Mouse (Mus musculus) T-cell, adult 2 months (primary cell): ENCODE results near the gene Vamp8.

Source experiments
- DNase-seq: peaks from one replicate; pipeline ENCODE4 v3.0.0; 2022; ENCODE audit warnings: low spot score

Vamp8 gene

GRCm38 (mm10) chr6:72350214-72350613, 40.3 kb downstream of the Vamp8 start:
- no peak for DNase-seq

GRCm38 (mm10) chr6:72348411-72348810, 42.1 kb downstream of the Vamp8 start:
- no peak for DNase-seq

GRCm38 (mm10) chr6:72347166-72347941, 43.1 kb downstream of the Vamp8 start, which contains the start of gene 0610030E20Rik:
Gene 0610030E20Rik, plus strand, starts transcription at chr6:72347317.
- DNase-seq, result peak; percentile 75

- no peak for DNase-seq
Observed at GRCm38 (mm10) chr6:72346261-72346660, 44.2 kb downstream of the Vamp8 start.

GRCm38 (mm10) chr6:72345633-72346032, 44.9 kb downstream of the Vamp8 start:
- DNase-seq, result no peak

GRCm38 (mm10) chr6:72345074-72345567, 45.4 kb downstream of the Vamp8 start, which contains the start of gene Usp39:
Gene Usp39, minus strand, starts transcription at chr6:72345184.
- peak; percentile 85 for DNase-seq

- no peak for DNase-seq
Observed at GRCm38 (mm10) chr6:72344396-72345073, 46.0 kb downstream of the Vamp8 start.

- DNase-seq, result no peak
Observed at GRCm38 (mm10) chr6:72340481-72340880, 50.0 kb downstream of the Vamp8 start.
